Mouse (Mus musculus) monocyte, adult 5-6 weeks (primary cell): Measurements from ENCODE around the gene Rb1. TPM values are rescaled to one million over a fixed set of nuclear protein-coding genes. Genes with fewer than 3 reads are reported as not detected.

Experiments
- ATAC-seq: fragments of 153-309, 156-312 bp; replicated peaks from 2 replicates; pipeline ENCODE4 v1.8.0; 2017; ENCODE audit warnings: mild to moderate bottlenecking; ENCODE audit not compliant: low TSS enrichment, insufficient number of reproducible peaks, severe bottlenecking, poor library complexity, low FRiP score
- total RNA-seq: library from RNA; stranded (forward); fragments of 200-1000, 200-491, 200-594 nt; gene quantifications from 3 replicates; pipeline ENCODE4 v1.2.3, GENCODE M21; 2017

Gene Rb1
- total RNA-seq, 1 experiment from 2014 or later, result 82.3 TPM

DNA sequence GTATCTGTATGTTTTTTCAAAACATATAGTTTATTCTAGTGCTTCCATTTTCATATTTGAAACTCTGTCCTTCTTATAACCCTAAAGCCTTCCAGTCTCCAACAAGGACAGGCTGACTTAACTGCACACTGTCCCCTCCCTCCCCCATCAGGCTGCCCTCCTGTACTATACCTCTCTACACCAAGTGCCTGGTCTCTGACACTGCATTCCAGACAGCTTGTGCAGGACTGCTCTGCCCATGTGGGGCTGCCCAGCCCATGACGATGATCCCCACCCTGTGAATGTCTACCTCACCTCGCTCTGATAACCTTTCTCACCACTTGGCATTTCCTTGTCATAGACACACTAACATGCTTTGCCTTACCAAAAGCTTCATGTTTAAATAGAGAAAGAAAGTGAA lies 30.1 kb downstream of the Rb1 start:
- no peak for ATAC-seq

DNA sequence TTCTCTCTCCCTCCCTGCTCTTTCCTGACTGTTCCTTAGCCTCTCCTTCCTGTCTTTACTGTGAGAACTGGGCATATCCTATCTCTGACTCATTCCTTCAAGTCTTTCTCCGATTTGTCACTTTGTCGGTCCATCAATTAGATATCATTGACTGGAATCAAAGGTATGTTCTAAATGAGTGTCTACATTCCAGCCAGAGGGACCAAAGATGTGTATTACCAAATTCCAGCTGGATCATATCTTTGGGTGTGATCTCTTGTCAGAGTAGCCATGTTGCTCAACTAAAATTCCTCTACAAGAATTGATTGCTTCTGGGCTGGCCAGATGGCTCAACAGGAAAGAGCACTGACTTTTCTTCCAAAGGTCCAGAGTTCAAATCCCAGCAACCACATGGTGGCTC lies 32.0 kb downstream of the Rb1 start:
- no peak for ATAC-seq

DNA sequence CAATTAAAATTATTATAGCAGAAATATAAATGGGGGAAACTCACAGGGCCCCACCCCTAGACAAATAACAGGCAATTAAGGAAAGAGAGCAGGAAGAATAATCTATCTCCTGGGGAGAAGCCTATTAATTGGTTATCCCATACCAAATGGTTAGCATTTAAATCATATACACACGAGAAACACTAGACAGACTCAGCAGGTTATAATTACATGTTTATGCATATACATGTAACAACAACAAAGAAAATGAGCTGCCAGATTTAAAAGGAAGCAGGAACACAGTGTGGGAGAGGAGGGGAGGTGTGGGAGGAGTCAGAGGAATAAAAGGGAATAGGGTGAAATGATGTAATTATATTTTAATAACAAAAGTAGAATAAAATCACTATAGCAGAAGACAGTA lies 33.2 kb downstream of the Rb1 start:
- ATAC-seq, result no peak

DNA sequence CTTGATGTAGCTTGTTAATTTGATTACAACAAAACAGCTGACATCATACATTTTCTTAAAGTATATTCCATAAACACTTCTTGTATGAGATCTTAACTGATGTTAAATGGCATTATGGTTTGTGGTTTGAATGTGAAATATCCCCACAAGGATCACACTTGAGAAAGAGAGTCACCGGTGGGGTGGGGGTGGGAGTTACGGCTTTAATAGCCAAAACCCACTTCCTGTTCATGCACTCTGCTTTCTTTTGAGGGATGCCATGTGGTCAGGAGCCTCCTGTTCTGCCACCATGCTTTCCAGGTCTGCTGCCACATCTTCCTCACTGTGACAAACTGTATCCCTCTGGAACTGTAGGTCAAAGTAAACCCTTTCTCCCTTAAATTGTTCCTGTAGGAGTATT lies 35.7 kb downstream of the Rb1 start:
- ATAC-seq, result no peak

DNA sequence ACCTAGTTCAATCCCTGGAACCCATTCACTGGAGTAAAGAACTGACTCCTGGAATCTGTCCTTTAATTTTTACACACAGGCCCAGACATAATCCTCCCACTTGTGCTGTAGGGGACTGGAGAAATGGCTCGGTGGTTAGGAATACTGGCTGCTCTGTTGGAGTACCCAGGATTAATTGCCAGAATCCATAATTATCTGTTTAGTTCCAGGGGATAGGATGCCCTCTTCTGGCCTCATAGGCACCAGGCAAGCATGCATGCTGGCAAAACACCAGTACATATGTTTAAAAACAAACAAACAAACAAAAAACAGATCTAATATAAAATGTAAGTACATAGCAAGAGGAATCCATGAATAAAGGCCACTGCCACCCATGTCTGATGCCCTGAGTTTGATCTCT lies 44.6 kb downstream of the Rb1 start:
- no peak for ATAC-seq

DNA sequence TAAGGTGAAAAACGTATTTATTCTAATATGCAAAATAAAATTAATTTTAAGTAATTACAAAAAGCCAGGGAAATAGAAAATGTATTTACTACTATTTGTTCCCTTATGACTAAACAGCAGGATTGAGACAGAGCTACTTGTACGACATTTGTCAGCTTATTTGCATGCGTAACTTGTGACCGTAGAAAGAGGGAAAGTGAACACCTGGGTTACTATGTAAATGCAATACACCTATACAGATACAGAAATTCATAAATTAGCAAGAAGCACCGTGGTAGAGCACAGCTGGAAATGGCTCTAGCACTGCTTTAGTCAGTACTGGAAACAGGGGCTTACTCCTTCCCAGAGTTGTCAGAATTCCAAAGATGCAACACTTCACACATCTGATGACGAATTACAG lies 46.5 kb downstream of the Rb1 start:
- ATAC-seq, result no peak

DNA sequence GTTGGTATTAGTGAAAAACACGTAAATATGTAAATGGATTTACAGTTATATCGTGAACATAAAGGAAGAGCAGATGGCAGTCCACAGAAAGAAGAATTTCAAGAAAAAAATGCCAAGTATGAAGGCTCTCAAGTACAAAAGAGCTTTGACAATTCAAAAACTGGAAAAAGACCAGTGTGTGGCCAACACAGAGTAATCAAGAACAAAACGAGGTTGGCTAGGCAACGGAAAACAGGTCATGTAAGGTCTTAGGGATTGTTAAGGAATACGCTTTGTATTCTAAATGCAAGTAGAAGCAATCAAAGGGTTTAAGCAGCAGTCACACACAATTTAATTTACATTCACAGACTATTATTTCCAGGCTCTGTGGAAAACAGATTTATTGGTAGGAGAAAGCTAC lies 53.8 kb downstream of the Rb1 start:
- no peak for ATAC-seq

DNA sequence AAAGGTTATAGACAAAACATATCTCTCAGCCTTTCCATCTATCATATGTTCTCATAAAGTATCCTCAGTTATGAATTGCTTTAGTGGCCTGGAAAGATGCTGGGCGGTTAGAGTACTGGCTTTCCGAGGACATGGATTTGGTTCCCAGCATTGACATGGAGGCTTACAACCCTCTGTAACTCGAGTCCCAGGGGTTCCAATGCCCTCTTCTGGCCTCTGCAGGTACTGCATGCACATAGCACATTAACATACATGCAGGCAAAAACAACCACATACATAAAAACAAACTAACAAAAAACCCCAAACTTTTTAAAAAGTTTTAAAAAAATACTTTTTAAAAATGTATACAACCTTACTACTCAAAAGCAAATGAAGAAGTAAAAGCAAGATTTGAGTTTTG lies 59.5 kb downstream of the Rb1 start:
- no peak for ATAC-seq

DNA sequence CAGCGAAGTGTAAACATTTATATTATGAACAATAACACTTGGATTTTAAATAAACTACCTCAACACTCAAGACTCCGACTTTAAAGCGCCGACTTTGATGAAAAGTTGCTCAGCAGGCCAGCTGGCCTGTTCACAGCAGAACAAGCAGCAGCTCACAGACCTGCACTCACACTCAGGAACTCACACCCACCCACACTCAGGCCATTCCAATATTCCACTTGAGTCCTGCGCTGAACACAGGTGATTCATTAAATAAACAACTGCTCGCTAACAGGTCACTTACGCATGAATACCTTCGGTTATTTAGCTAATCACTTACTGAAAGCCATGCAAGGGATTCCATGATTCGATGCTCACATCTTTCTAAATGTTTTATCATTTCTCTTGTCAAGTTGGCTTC lies 63.4 kb downstream of the Rb1 start:
- no peak for ATAC-seq

DNA sequence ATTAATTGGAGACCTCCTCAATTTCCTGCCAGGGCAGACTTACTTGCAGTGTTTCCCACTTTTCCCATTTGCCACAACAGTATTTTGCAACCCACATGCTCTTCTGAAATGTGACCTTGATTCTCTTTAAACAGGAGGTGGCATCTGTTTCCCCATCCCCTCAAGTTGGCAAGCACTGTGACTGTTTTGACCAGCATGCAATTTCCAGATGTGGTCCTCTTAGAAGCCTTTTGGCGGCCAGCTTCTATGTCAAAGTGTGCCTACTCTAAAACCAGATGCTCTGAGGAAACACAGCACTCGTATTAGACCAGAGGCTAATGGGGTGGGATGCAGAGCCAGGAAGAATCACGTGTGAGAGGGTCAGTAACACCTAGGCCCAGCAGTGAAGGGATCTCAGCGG lies 67.4 kb downstream of the Rb1 start:
- ATAC-seq, result no peak

DNA sequence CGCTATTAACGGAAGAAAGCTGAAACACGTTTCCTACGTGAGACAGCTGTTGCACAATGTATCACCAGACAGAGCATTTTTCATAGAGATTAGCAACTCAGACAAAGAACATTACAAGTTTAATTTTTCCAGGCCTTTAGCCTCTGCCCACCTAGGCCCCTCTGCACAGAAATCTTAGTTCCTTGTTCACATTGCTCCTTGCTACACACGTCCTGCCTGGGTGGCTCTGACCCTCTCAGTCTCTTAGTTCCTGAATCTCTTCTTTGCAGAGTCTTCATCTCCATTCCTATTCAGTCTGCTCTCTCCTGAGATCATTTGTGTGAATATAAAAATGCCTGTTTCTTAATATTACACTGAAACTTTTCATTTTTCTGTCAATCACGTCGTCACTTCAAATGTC lies 68.3 kb downstream of the Rb1 start:
- no peak for ATAC-seq

DNA sequence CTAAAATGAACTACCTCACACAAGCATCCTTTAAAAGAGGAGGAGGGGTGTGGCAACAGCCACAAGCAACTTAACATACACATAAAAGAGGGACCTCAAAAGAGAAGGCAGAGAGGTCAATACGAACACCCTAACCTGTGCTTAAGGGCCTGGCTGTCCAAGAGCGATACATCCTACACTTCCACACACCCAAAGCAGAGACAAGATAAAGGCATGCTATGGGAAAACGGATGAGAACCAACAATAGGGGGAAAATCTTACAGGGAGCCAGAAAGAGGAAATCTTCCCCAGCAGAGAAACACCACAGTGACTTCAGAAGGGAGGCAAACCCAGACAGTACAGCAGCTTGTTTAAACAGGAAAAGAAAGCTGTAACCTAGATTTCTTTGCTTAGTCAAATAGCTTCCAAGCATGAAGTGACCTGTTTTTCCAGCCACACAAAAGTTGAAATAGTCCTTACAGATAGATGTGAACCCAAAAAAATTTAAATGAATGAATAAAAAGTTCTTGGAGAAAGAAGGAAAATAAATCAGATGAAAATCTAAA lies 70.1 kb downstream of the Rb1 start:
- no peak for ATAC-seq

DNA sequence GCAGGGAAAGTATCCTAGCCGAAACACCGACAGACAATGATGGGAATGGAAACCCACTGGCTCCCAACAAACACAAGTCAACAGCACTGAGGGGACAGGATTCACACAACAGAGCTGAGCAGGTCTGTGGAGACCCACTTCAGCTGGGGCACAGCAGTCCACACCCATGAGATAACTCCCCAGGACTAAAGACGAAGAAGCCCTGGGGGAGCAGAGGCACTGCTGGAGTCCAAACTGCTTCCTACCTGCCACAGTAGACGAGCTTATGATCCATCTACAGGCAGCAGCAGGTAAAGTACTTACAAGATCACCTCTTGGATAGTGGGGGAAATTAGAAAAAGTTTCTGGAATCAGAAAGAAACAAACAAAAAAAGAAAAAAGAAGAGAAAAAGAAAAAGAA lies 71.2 kb downstream of the Rb1 start:
- ATAC-seq, result no peak

DNA sequence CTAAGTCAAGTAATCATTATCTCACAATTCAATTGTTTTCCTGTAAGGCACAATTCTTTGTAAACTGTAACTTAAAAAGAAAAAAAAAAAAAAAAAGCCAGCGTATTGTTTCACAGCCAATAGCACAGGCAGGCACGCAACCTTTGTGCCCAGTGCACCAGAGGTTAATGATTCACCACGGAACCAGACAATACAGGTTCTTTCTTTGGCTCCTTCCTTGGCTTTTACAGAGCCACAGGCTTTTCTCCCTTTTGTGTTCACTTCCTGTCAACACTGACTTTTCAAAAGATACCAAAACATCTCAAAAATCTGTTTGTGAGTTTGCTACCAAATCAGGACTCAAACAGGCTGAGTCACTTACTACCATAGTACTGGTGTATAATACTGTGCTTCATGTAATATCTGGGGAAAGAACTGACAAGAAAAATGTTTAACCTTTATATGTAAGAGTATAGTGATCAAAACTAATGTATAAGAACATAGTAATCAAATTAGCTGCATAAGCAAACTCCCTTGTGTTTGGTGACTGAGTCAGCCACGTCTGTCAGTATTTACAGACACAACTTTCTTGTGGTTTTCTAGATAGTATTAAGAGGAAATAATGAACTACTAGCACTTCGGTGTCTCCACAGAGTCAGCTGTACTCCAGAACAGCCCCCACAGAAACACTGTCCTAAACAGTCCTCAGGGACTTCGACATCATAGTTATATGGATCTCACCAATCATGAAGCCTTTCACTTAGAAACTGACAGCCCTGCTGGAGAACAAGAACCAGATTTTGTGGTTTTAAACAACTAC lies 72.0 kb downstream of the Rb1 start:
- no peak for ATAC-seq

DNA sequence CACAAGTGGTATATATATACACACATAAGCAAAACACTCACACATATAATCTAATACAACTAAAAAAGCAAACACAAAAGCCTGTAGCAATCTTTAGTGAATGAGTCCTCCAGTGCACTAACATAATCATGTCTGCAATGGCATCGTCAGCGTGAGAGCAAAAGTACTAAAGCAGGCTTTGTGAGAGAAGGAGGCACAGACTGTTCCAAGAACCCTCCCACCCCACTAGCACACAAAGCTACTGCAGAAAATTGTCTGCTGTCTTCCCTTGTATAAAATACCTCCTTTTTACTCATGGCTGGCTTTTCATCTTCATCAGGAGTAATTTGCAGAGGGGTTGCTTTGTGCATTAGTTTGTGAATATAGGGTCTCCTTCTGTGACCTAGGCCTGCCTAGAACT lies 73.3 kb downstream of the Rb1 start:
- ATAC-seq, result no peak

DNA sequence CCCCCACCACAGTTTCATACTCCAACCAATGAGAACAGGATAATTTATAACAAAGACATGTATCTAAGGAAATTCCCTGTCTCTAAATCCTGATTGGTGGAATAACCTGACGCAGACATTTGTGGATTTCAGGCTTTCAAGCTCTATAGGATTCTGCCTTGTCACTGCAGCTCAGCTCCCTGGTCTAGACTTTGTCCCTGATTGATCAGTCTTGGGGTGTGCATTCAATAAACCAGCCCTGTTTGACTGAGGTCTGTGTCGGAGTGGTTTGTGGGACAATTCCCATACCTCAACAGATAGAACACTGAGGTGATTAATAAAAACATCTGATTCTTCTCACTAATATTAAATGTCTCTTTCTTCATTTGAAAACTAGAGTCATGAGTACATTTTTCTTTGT lies 75.6 kb downstream of the Rb1 start:
- no peak for ATAC-seq

DNA sequence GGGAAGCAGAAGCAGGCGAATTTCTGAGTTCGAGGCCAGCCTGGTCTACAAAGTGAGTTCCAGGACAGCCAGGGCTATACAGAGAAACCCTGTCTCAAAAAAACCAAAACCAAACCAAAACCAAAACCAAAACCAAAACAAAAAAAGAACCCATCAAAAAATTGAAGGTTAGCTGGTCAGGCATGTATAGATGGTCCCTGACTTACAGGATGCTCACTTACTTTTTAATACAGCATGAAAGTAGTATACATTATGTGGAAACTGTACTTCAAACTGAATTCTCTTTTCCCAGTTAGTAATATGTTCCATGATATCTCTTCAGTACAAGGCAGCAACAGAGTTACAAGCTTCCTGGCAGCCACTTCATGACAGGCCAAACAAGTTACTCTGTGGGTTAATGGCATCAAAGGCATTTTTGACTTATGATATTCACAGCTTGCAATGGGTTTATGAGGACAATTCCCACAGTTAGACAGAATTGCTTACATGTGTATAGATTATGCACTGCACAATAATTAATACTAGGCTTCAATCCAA lies 81.5 kb downstream of the Rb1 start:
- ATAC-seq, result no peak

DNA sequence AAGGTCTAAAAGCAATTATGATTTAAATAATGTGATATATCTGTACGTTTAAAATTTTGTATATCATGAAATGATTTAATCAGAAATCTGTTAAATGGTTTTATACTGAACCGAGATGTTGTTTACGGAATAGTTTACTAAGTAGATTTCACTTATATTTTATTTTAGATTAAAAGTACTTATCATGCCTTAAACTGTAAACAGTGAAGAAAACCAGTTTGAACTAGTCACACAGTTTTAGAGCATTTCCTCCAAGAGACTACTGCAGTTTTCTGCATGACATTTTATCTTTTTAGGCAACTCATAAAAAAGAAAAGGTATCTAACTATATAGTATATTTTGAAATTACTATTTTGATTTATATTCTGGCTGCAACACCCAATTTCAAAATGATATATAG lies 85.8 kb downstream of the Rb1 start:
- ATAC-seq, result no peak

DNA sequence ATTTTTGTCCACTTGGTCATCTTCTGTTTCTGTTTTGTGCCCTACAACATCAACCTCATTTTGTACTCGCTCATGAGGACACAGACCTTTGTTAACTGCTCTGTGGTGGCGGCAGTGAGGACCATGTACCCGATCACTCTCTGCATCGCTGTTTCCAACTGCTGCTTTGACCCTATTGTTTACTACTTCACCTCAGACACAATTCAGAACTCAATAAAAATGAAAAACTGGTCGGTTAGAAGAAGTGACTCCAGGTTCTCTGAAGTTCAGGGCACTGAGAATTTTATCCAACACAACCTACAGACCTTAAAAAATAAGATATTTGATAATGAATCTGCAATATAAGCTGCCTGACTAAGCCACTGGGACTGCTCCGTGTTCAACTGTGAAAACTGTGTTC lies 86.3 kb downstream of the Rb1 start:
- no peak for ATAC-seq

DNA sequence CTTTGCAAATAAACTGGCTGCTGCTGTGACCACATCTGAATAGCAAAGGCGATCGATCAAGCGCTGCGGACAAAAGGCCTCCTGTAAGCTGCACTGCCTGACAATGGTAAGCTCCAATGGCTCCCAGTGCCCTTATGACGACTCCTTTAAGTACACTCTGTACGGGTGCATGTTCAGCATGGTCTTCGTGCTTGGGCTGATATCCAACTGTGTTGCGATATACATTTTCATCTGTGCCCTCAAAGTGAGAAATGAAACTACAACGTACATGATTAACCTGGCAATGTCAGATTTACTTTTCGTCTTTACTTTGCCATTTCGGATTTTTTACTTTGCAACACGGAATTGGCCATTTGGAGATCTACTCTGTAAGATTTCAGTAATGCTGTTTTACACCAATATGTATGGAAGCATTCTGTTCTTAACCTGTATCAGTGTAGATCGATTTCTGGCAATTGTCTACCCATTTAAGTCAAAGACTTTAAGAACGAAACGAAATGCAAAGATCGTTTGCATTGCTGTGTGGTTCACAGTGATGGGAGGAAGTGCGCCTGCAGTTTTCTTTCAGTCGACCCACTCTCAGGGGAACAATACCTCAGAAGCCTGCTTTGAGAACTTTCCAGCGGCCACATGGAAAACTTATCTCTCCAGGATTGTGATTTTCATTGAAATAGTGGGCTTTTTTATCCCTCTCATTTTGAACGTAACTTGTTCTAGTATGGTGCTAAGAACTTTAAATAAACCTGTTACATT lies 86.9 kb downstream of the Rb1 start:
- peak; percentile 49; the same call in 1 of the 2 replicates for ATAC-seq
